ENCODE assay signal across 9 mouse cellular contexts in genomic region chr16:5534862-5535261, GRCm38 (mm10).
DNase-seq lines count a peak whose midpoint lies in the region; ATAC-seq lines count a peak whose summit lies in the region.
"Had no signal": no experiment of that assay in that cellular context is flagged by ENCODE, and none has a peak within 500 bp of the region (broad histone marks: within the 10 kb centered on the region; RNA-seq: fewer than 3 reads in every experiment).

No protein-coding gene starts in this region.

- DNase-seq in heart, adult 11 months: peak; percentile 55
- DNase-seq in heart, adult 8-10 months (ENCODE audit: low spot score): no peak
- peak; percentile 11 for DNase-seq in NIH3T3 (ENCODE audit: low read depth)
- peak; percentile 42 for DNase-seq in kidney, adult 18-20 months
- peak; percentile 35 to 71 for DNase-seq in left cerebral cortex, adult 9 months (ENCODE audit: low spot score in 2 of 2)
- DNase-seq in adrenal gland, adult (ENCODE audit: inconsistent age in 2 of 2, low spot score in 1 of 2): no peak
- no peak for DNase-seq in thymus, postnatal 14 days
- DNase-seq: heart, postnatal 36 days had no signal

- no peak for ATAC-seq in granulocyte monocyte progenitor cell, adult 5-6 weeks (replicated peaks; ENCODE audit: poor library complexity, severe bottlenecking)

Comparison
In these comparisons a context has a peak if more than half of its experiments do, and no peak if none do; other contexts are left out.
1. DNase-seq: peak in heart, adult 11 months (single experiment), NIH3T3 (single experiment), kidney, adult 18-20 months (single experiment) and left cerebral cortex, adult 9 months (2 of 2); none in heart, adult 8-10 months (single experiment), adrenal gland, adult (0 of 2) and thymus, postnatal 14 days (single experiment).